Mouse (Mus musculus): ENCODE measurements around the gene Dach1. TPM values are rescaled to one million over a fixed set of nuclear protein-coding genes. Genes with fewer than 3 reads are reported as not detected.

Dach1 gene
- total RNA-seq, 2 experiments from 2014 or later, result 2.5 to 3.0 TPM

- DNase-seq (ENCODE audit: low spot score in 2 of 2), result no peak
These were observed 131.0 kb downstream of the Dach1 start for GRCm38 (mm10) chr14:98038524-98038923.

DNA sequence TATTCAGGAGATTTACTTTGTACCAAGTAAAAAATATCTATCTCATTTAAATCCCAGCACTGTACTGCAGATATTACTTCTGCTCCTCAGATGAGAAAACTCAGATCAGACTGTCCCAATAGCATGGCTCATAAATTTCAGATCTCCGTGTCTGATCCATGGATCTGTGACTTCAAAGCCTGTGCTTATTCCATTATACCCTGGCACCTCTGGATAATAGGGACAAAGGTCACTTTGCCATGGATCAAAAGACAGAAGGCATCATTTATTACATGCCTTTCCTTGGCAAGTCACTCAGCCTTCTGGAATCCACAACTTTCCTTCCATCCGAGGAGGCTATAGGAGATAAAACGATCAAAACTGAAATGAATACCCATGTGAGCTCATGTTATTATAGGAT is 132.4 kb downstream of the Dach1 start:
- DNase-seq (ENCODE audit: low spot score in 2 of 2), result no peak

DNA sequence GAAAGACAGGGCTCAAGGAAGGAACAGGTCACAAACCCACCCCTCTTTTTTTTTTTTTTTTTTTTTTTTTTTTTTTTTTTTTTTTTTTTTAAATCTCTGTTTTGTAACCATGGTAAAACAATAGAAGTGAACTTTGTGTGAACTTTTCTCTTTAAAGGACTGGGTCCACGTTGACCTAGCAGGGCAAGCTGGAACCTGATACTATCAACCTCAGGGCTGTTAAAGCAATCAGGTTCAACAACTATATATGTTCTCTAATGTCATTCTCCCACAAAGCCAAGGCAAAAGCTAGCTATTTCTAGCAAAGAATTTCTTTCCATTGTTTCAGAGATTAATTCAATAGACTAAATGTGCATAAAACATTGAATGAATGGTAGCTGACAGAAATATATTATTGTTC is 134.3 kb downstream of the Dach1 start:
- DNase-seq (ENCODE audit: low spot score in 2 of 2), result no peak

DNA sequence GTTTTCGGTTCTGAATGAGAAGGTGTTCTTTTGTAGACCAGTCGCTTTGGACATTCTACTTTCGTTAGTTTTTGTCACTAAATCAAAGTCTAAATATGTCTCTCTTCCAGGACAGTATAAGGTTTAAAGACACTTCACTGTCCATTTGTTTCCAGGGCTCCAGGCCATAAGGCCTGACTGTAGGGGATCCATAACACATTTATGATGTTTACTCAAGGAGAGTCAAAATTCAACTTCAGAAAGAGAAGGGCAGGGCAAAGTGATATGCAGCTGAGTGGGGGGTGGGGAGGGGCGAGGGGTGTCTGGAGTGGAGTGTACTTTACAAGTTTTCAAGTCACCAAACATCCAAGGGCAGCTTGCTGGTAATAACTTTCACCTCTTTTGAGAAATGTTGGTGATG is 146.0 kb downstream of the Dach1 start:
- no peak for DNase-seq (ENCODE audit: low spot score in 2 of 2)

DNA sequence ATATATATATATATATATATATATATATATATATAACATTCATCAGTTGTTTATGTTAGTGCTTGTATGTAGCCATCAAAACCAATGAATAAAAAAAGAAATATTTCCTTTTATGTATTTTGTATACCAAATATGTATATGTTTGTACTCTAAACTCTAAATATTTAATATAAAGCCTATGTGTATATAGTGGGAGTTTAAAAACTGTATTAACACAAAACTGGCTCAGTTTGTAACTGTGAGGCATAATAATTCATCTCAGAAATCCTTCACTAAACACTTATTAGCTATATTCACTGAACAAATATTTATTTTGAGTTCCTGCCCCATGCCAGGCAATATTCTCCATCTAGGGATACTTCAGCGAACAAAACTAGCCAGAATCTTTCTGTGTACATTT is 155.5 kb downstream of the Dach1 start:
- no peak for DNase-seq (ENCODE audit: low spot score in 2 of 2)

GRCm38 (mm10) chr14:98008501-98008900 is 161.1 kb downstream of the Dach1 start:
- no peak for DNase-seq (ENCODE audit: low spot score in 2 of 2)

- no peak for DNase-seq (ENCODE audit: low spot score in 2 of 2)
These were observed 167.4 kb downstream of the Dach1 start for GRCm38 (mm10) chr14:98002021-98002680.

DNA sequence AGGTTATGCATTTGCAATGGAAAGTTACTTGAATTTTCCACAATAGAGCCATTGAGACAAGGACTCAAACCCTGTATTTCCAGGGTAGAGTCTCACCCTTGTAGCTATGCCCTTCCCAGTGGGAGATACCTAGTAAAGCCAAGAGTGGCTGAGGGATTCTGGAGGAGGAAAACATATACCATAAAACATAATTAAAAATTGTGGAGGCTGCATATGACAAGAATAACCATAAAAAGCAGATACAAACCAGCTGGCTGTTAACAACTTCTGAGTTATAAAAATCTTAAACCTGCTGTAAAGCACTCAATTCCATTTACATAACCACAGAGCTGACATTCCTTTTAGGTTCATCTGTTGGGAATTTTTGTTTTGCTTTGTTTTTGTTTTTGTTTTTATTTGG is 171.0 kb downstream of the Dach1 start:
- DNase-seq (ENCODE audit: low spot score in 2 of 2), result no peak

- no peak for DNase-seq (ENCODE audit: low spot score in 2 of 2)
These were observed 186.3 kb downstream of the Dach1 start for GRCm38 (mm10) chr14:97983251-97983650.

GRCm38 (mm10) chr14:97982676-97983075 is 186.9 kb downstream of the Dach1 start:
- no peak for DNase-seq (ENCODE audit: low spot score in 2 of 2)

- no peak for DNase-seq (ENCODE audit: low spot score in 2 of 2)
These were observed 188.7 kb downstream of the Dach1 start for GRCm38 (mm10) chr14:97980879-97981278.

GRCm38 (mm10) chr14:97976091-97976490 is 193.5 kb downstream of the Dach1 start:
- no peak for DNase-seq (ENCODE audit: low spot score in 2 of 2)

DNA sequence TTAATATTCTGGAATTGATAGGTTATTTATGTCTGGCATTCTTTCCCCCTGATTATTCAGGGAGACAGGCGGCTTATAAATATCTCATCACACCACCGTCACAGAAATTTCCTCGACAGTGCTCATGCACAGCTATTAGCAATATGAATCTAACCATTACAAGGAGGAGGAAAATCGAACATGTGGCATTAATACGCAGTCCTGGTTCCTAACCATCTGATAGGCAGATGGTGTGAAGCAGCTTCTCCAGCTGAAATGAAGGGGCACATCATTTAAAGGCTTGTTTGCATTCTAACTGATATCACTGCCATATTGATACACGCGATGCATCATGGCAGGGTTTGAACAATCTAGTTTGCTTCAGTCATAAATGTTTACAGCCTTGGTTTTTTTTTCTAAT is 194.1 kb downstream of the Dach1 start:
- no peak for DNase-seq (ENCODE audit: low spot score in 2 of 2)

DNA sequence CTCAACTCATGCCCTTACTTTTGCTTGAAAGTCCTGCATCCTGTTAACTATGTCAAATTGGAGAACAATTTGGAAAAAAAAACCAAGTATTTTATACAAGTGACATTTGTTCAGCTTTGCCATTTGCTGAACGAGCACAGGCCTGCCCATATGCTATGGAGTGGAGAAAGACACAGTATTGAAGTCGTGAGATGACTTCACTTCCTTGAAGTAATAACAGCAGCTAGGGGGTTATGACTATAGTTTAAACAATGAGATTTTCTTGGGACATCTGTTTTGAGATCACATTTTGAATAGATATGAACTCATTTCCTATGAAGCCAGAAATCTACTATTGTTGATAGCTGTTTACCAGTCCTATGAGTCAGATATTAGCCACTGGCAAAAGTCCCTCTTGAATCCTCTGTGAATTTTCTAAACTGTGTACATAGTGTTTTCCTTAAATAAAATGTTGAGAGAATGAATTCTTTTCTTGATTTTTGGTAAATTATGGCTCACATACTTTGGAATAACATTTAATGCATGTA is 205.0 kb downstream of the Dach1 start:
- no peak for DNase-seq (ENCODE audit: low spot score in 2 of 2)

DNA sequence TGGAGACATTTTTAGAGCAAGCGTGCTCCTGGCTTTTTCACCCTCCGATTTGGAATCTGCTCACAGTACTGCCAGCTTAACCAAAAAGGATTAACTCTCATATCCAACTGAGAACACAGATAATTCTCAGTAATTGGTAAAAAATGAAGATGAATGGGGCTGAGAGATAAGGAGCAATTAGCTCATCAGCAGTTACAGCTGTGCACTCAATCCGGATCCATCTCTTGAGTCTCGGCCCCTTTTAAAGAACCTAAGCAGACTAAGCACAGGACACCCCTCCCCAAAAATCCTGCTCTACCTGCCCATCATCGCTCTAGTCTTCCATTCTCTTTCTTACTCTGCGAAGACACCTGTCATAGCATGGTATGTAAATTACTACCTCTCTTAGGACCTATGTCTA is 205.9 kb downstream of the Dach1 start:
- no peak for DNase-seq (ENCODE audit: low spot score in 2 of 2)

DNA sequence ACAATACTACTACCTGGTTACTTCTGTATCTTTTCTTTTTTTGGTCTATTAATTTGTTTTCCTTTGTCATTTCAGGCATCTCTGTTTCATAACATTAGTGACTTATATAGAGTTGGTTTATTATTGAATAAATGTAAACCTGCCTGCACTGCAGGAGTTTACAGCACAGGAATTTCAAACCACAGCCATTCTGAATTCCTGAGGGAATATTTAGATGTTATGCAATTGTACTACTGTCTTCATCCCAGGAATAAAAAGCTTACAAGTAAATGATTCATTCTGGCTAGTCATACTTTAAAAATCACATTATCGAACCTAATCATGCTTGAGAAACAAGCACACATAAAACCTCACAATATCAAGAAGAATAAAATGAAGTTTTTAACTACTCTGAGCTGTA is 213.2 kb downstream of the Dach1 start:
- no peak for DNase-seq (ENCODE audit: low spot score in 2 of 2)

GRCm38 (mm10) chr14:97945471-97945870 is 224.1 kb downstream of the Dach1 start:
- no peak for DNase-seq (ENCODE audit: low spot score in 2 of 2)

DNA sequence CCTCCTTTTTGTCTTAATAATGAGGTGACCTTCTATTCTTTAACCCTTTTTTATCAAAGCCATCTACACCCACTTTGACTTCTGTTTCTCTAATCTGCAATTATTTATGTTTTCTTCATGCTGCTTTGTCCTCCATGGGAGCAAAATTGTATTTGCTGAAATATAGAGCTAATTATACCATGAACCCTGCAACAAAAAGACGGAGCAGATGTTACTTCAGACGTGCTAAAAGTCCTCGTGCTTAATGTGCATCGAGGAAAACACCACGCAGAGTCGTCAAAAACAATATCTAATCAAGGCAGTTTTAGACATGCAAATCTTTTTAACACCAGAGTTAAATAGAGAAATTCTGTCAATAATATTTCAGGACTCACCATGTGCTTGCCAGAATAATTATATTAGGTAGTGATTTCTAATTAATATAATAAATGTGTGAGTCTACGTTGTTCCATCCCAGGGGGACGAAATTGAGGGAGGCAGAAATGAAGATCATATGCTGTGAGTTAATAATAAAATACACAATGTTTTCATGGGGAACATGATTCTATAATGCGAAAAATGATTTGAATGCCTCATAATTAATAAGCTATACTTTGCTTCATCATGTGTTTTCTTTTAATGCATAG is 224.8 kb downstream of the Dach1 start:
- DNase-seq (ENCODE audit: low spot score in 2 of 2), result no peak

GRCm38 (mm10) chr14:97942361-97942760 is 227.2 kb downstream of the Dach1 start:
- DNase-seq (ENCODE audit: low spot score in 2 of 2), result no peak

- no peak for DNase-seq (ENCODE audit: low spot score in 2 of 2)
These were observed 272.9 kb downstream of the Dach1 start for GRCm38 (mm10) chr14:97896622-97897021.

DNA sequence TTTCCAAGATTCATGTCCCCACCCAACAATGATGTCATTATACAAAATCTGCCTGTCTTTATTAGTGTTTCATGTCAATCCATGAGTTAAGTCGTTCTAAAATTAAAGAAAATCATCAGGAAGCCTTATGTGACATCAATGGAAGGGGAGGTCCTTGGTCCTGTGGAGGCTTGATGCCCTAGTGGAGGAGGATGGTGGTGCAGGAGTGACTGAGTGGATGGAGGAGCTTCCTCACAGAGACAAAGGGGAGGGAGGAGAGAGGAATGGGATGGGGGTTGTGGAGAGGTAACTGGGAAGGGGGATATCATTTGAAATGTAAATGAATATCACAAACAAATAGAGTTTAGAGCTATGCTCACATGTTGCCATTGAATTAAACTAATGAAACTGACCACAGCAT is 287.6 kb downstream of the Dach1 start:
- DNase-seq (ENCODE audit: low spot score in 2 of 2), result no peak

GRCm38 (mm10) chr14:97871001-97871400 is 298.6 kb downstream of the Dach1 start:
- no peak for DNase-seq (ENCODE audit: low spot score in 2 of 2)

DNA sequence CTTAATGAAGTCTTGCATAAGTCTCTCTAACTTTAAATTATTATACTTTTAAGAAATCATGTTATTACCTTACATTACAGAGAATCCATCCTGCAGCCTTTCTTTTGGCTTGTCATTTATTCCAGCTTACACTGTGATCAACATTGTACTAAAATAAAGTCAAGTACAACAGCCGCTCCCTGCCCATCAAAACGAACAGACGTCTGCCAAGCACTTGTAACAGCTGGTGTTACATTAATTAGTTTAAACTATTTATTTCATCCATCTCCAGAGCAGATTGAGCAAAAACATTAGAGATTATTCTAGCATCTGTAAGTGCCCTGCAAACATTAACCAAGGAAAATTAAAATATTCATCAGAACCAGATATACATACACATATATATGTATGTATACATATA is 311.2 kb downstream of the Dach1 start:
- DNase-seq (ENCODE audit: low spot score in 2 of 2), result no peak
